Mouse (Mus musculus) lung, postnatal 0 days (tissue): ENCODE measurements around the gene Nfia.

ENCODE experiments used
- CTCF ChIP-seq: IDR thresholded peaks from 2 replicates; pipeline ENCODE4 v1.5.1; 2016; ENCODE audit warnings: antibody characterized with exemption, mild to moderate bottlenecking
- EP300 ChIP-seq: IDR thresholded peaks from 2 replicates; pipeline ENCODE4 v1.6.1; 2016; ENCODE audit warnings: antibody characterized with exemption, mild to moderate bottlenecking, control low read depth

- TF ChIP-seq CTCF (no peak), EP300 (no peak)
These were observed 113.7 kb downstream of the Nfia start for GRCm38 (mm10) chr4:97886220-97886619.
